Mouse (Mus musculus) C2C12 (cell line): Measurements from ENCODE around the gene Rhof.

ENCODE experiments used
- CTCF ChIP-seq: IDR thresholded peaks from one replicate; pipeline ENCODE4 v1.5.1; 2011; ENCODE audit not compliant: control insufficient read depth, insufficient read depth, insufficient read length
- MYOG ChIP-seq: IDR thresholded peaks from one replicate; pipeline ENCODE4 v1.6.1; 2011; ENCODE audit not compliant: control insufficient read depth, insufficient read length; ENCODE audit errors: extremely low read depth
- USF1 ChIP-seq: IDR thresholded peaks from one replicate; pipeline ENCODE4 v1.6.1; 2011; ENCODE audit warnings: low read depth, mild to moderate bottlenecking, control low read depth, moderate library complexity

GRCm38 (mm10) chr5:123134875-123135382 is 2.4 kb upstream of the Rhof start:
- no peak for TF ChIP-seq CTCF
- TF ChIP-seq USF1 = no peak
- no peak for TF ChIP-seq MYOG
